Mouse (Mus musculus): ENCODE measurements around the gene Amhr2. TPM values are rescaled to one million over a fixed set of nuclear protein-coding genes. Genes with fewer than 3 reads are reported as not detected.

Gene Amhr2
- 0.48 TPM in 1 of 2 replicates, not detected in the other for total RNA-seq (2023)

DNA sequence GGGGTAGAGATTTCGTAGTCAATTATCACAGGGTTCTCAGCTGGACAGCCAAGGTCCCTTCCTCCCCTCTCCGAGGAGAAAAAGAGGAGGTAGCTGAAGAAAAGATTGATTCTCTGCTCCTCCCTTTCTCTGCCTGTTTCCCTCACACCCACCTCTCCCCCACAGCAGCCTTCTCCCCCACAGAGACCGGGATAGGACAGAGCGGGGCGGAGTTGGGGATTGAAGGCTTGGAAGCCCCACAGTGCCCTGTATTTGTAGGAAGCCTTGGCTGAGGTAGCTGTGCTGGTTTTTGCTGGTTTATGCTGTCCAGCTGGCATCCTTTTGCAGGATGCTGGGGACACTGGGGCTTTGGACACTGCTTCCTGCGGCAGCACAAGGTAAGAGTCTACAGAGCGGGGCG is at the start of gene Amhr2:
Amhr2 (plus strand) TSS at position 222 of the 400 bp plus-strand sequence.

DNA sequence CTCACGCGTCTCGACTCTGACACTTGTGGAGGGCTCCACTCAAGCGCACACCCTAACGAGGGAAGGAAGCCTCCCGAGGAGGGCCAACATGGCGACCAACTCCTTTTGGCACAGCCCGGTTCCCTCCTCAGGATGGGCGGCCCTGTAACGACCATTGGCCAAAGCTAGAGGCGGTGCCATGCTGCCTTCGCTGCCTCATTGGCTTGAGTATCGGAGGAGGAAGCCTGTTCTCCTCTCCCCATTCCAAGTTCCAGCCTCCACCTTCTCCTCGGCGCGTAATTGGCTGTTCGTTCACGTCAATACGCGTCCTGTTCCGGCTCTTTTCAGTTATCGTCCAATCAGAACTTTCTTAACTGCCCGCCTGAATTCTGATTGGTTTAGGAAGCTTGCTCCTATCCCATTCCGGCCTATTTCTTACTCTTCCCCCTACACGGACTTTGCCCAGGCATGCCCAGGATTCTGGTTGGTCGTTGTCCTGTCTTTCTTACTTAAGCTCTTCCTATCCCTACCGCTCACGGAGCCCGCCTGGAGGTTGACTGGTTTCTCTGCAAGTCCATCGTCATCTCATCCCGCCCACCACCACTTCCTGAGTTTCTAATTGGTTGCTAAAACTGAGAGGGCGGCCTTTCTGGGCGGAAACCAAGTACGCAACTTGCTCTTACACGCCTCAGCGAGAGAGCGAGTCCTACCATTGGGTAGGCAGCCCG is 39.5 kb upstream of the Amhr2 start, which contains the start of gene Sp1:
Sp1 (plus strand) TSS at position 655 of the 707 bp plus-strand sequence.

DNA sequence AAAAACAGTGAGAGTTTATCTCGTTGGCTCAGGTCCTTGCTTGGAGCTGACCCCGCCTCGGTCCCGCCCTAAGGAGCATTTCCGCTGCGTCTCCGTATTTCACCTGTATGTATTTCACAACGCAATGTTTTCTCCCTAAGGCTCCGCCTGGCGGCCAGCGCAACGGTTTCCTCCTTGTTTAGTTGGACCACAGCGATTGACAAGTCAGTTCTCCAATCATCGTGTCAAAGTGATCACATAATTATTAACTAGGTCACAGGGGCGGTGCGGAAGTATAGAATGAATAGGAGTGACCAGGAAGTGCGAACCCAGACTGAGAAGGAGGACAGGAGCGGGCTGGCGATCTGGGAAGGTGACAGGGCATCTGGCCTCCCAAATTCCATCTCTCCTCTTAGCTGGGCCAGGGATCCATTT is 13.7 kb downstream of the Amhr2 start, which contains the start of gene Prr13:
Prr13 (plus strand) TSS at position 125 of the 414 bp plus-strand sequence.

DNA sequence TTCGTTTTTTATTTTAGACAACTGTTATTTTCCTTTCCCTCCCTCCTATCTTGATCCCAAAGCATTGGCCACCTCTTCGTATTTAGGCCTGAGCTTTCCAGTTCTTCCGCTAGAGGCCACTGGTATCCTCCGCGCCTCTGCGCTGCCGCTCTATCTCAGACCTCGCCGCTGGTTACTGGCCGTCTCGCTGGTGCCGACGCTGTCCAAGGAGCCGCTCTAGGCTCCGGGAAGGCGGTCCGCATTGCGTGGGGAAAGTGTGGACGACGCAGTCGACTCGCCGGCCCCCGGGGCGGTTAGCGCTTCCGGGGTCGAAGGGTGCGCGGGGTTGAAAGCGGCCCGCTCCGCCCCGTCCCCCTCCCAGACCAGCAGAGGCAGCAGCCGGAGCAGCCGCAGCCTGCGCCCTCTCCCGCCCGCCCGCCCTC is 25.0 kb downstream of the Amhr2 start, which contains the start of gene Pcbp2:
Pcbp2 (plus strand) TSS at position 357 of the 422 bp plus-strand sequence.

DNA sequence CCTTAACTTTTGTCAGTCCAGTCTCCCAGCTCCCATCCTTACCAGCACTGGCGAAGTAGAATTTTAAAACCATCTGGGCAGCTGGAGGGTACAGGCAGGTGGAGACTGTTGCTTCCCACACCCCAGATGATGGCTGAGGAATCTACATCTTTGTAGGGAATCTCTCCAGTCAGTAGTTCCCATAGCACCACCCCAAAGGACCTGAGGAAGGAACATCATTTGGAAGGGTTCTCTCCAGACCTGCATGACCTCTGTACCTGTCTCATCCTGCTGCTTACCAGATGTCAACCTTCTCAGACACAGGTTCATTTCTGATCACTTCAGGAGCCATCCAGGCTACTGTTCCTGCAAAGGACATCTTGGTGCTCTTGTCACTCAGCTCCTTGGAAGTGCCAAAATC is 58.3 kb downstream of the Amhr2 start, which contains the start of gene Gm10337:
Gm10337 (plus strand) TSS at position 276 of the 400 bp plus-strand sequence.

Other genes starting within 250 kb of the Amhr2 start
- 75.2 and 102 TPM in 2 replicates for gene Zfp740, start 242.1 kb upstream of the Amhr2 start, total RNA-seq (2023)
- gene Csad, start 240.6 kb upstream of the Amhr2 start, total RNA-seq (2023), result 21.5 and 30.3 TPM in 2 replicates
- 198 and 201 TPM in 2 replicates for gene Itgb7, start 213.4 kb upstream of the Amhr2 start, total RNA-seq (2023)
- 32.5 and 34.1 TPM in 2 replicates for gene Rarg, start 187.8 kb upstream of the Amhr2 start, total RNA-seq (2023)
- gene Gm9918, start 174.8 kb upstream of the Amhr2 start, total RNA-seq (2023), result not detected in 2 replicates
- 31.4 and 34.2 TPM in 2 replicates for gene Mfsd5, start 165.9 kb upstream of the Amhr2 start, total RNA-seq (2023)
- gene Espl1, start 149.1 kb upstream of the Amhr2 start, total RNA-seq (2023), result 31.1 and 43.9 TPM in 2 replicates
- gene Pfdn5, start 119.3 kb upstream of the Amhr2 start, total RNA-seq (2023), result 259 and 280 TPM in 2 replicates
- 31.4 and 36.0 TPM in 2 replicates for gene Myg1, start 113.7 kb upstream of the Amhr2 start, total RNA-seq (2023)
- 16.5 and 25.4 TPM in 2 replicates for gene Aaas, start 94.6 kb upstream of the Amhr2 start, total RNA-seq (2023)
- 0.27 TPM in 1 of 2 replicates, not detected in the other for gene Sp7, start 78.2 kb upstream of the Amhr2 start, total RNA-seq (2023)
- 125 and 138 TPM in 2 replicates for gene Sp1, start 39.2 kb upstream of the Amhr2 start, total RNA-seq (2023)
- 422 and 441 TPM in 2 replicates for gene Prr13, start 13.7 kb downstream of the Amhr2 start, total RNA-seq (2023)
- gene Pcbp2, start 25.2 kb downstream of the Amhr2 start, total RNA-seq (2023), result 501 and 530 TPM in 2 replicates
- 11.3 TPM in 1 of 2 replicates, not detected in the other for gene Gm10337, start 58.4 kb downstream of the Amhr2 start, total RNA-seq (2023)
- 0.22 and 0.23 TPM in 2 replicates for gene Map3k12, start 71.7 kb downstream of the Amhr2 start, total RNA-seq (2023)
- 12.6 and 21.3 TPM in 2 replicates for gene Tarbp2, start 72.8 kb downstream of the Amhr2 start, total RNA-seq (2023)
- 3.7 and 6.9 TPM in 2 replicates for gene Npff, start 79.6 kb downstream of the Amhr2 start, total RNA-seq (2023)
- 3.2 TPM in 1 of 2 replicates, not detected in the other for gene Gm28047, start 179.7 kb downstream of the Amhr2 start, total RNA-seq (2023)
- 54.5 and 64.2 TPM in 2 replicates for gene Atf7, start 180.1 kb downstream of the Amhr2 start, total RNA-seq (2023)
- 1.8 and 2.9 TPM in 2 replicates for gene Atp5g2, start 227.0 kb downstream of the Amhr2 start, total RNA-seq (2023)

All from neutrophil, adult 65 days (primary cell).